Mouse (Mus musculus): ENCODE measurements around the gene Rnaset2a.
"Not testable (repeated sequence)": the region's sequence is repeated elsewhere in the genome, so short reads cannot be mapped to it uniquely, and the experiment has no call there.

Rnaset2a gene

GRCm38 (mm10) chr17:8147439-8148316, at the start of gene Rnaset2a, which contains the start of gene Gm49673:
TSS of gene Rnaset2a (minus strand) at chr17:8148097.
TSS of gene Gm49673 (minus strand) at chr17:8147788.
- DNase-seq (ENCODE audit: low spot score): peak; percentile 24

- no peak for DNase-seq (ENCODE audit: low spot score)
These were observed 49.8 kb upstream of the Rnaset2a start for GRCm38 (mm10) chr17:8197652-8198051.

DNA sequence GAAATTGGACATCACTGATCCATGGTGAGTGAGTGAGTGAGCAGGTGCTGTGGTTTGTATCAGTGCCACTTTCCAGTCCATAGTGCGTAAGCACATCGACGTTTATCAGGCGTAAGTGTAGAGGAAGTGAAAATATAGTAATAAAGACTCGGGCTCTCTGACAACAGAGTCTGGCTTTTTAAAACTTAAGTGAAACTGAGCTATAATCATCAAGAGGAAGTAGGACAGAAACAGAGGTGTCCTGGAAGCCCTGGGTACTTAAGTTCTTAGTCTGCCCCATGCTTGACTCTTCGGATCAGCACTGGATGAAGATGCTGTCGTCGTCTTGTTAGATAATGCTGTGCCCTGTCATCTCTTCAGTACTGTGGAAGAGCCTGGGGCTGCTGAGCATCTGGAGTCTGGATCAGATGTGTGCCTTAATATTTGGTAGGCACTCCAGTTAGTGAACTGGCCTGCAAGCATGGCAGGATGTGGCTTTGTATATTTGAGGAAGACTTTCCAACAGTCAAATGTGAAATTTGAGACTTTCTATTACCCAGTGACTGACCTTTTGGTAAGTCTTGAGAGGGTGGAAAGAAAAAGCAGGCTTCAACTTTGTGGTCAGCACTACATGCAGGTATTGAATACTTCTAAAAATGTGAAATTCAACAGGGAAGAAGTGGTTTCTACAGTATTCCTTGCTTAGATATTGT, 47.9 kb upstream of the Rnaset2a start:
- no peak for DNase-seq (ENCODE audit: low spot score)

GRCm38 (mm10) chr17:8193678-8194077, 45.8 kb upstream of the Rnaset2a start:
- DNase-seq (ENCODE audit: low spot score): no peak

DNA sequence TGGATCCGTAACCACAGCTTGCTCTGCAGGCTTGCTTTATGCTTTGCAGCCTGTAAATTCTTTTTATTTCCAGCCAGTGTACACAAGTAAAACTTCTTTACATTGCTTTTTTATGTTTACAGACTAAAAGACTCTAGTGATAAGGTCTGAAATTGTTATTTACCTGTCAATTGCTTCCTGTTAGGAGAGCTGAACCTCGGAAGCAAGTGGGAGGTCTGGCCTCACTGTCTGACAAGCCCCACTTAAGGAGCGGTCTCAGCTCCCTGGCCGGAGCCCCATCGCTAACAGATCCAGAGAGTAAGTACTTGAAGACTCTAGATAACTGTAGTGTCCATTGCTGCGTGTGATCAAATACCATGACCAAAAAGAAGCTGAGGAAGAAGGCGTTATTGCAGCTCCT, 36.3 kb upstream of the Rnaset2a start:
- DNase-seq (ENCODE audit: low spot score): no peak

DNA sequence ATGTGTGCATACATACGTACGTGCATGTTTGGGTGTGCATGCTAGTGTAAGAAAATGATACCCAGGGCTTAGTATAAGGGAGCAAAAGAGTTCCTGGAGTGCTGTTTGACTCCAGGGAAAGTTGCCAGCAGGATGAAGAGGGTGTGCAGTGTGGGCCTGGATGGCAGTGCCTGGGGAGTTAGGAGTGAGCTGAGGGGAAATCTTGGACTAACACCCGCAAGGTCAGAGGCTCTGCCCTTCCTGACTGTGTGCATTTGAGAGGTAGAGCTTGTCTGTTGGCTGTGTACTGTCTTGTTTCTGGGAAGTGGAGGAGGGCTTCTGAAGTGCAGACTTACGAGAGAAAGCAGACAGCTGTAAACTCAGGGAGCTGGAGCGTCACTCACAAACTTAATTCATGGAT, 35.9 kb upstream of the Rnaset2a start:
- DNase-seq (ENCODE audit: low spot score): no peak

GRCm38 (mm10) chr17:8177090-8177489, 29.2 kb upstream of the Rnaset2a start:
- no peak for DNase-seq (ENCODE audit: low spot score)

DNA sequence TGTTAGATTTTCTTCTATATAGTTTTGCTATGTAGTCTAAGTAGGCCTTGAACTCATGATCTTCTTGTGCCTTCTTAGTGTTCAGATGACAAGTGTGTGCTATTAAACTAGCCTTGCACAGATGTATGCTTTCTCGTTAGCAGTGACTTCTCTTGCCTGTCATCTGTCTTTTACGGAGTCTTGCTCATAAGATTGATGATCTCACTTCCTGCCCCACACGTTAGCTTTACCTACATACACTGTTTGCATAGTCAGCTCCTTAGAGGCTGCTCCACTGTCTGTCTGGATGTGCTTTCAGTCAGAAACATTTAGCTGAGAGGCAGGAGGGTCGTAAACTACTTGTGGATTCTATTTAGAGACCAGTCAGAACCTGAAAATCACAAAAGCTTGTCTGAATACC, 23.2 kb upstream of the Rnaset2a start:
- DNase-seq (ENCODE audit: low spot score): no peak

DNA sequence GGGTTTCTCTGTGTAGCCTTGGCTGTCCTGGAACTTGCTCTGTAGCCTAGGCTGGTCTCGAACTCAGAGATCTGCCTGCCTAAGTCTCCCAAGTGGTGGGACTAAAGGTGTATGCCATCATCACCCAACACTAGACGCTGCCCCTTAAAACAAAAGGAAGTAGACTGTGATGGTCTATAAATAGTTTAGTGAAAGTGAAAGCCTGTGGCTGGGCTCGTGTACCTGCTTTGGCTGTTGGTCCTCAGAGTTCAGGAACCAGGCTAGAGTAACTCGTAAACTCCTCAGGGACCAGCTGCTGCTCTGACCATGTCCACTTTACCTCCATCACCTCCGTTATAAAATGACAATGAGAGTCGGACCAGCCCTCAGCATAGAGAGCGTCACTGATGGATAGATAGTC, 22.4 kb upstream of the Rnaset2a start:
- no peak for DNase-seq (ENCODE audit: low spot score)

GRCm38 (mm10) chr17:8167436-8167835, 19.5 kb upstream of the Rnaset2a start:
- DNase-seq (ENCODE audit: low spot score): not testable (repeated sequence)

DNA sequence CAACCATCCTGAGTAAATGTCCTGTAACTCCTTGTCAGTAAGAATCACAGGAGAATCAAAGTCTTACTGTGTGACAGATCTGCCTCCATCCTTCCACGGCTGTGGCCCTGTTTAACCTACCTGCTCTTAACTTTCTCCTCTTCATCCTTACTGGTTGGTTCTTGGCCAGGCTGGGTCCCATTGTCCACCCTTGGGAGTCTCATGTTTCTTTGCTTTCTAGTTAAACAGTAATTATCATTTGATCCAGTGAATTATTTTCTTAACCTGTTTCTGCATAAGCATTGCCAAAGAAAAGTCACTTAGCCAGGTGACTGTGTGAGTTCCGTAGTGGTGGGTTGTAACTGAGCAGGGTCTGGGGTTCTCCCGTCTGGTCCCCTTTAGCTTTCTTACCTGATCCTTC, 18.6 kb upstream of the Rnaset2a start:
- not testable (repeated sequence) for DNase-seq (ENCODE audit: low spot score)

- DNase-seq (ENCODE audit: low spot score): not testable (repeated sequence)
These were observed 18.1 kb upstream of the Rnaset2a start for GRCm38 (mm10) chr17:8165977-8166376.

- DNase-seq (ENCODE audit: low spot score): not testable (repeated sequence)
These were observed 17.7 kb upstream of the Rnaset2a start for GRCm38 (mm10) chr17:8165608-8165945.

GRCm38 (mm10) chr17:8164701-8165607, 17.1 kb upstream of the Rnaset2a start, which contains the start of gene Fgfr1op:
TSS of gene Fgfr1op (plus strand) at chr17:8165501.
- peak; percentile 15 for DNase-seq (ENCODE audit: low spot score)

DNA sequence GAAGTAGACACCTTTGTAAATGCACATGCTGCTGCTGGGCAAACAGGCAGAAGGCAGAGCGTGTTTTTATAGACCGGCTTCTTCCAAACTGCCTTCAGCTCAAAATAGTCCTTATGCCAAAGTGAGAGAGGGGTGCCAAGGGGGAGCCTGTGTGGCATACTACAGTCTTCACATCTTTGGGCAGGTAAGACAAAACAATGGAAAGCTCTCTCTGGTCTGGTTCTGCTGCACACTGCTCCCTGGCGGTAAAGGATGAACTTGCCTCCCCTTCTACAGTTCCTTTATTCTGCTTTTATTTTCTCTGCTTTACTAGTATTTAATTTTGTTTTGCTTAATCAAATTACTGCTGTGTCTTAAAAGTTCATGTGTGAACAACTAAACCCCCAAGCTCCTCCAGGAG, 13.1 kb upstream of the Rnaset2a start:
- DNase-seq (ENCODE audit: low spot score): peak; percentile 53

- not testable (repeated sequence) for DNase-seq (ENCODE audit: low spot score)
These were observed 10.7 kb upstream of the Rnaset2a start for GRCm38 (mm10) chr17:8158627-8159026.

GRCm38 (mm10) chr17:8155982-8156381, 8.1 kb upstream of the Rnaset2a start:
- DNase-seq (ENCODE audit: low spot score): not testable (repeated sequence)

GRCm38 (mm10) chr17:8155010-8155409, 7.1 kb upstream of the Rnaset2a start:
- DNase-seq (ENCODE audit: low spot score): not testable (repeated sequence)

DNA sequence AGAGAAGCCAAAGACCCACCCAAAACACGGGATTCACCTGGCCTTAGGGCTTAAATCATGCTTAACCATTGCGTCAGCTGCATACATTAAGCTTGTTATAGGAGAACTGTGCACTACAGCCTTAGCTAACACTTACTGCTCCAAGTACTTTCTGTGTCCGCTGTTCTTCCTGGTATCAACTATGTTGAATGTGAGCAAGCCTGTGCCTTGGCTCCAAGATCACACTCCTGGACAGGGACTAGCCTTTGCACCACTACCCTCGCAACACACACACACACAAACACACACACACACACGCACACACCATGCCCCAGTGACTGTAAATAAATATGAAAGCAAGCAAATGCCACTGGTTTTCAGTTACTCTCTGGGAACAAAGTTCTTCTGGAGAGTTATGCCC, 966 bp downstream of the Rnaset2a start:
- DNase-seq (ENCODE audit: low spot score): not testable (repeated sequence)

- DNase-seq (ENCODE audit: low spot score): not testable (repeated sequence)
These were observed 3.9 kb downstream of the Rnaset2a start for GRCm38 (mm10) chr17:8143802-8144673.

DNA sequence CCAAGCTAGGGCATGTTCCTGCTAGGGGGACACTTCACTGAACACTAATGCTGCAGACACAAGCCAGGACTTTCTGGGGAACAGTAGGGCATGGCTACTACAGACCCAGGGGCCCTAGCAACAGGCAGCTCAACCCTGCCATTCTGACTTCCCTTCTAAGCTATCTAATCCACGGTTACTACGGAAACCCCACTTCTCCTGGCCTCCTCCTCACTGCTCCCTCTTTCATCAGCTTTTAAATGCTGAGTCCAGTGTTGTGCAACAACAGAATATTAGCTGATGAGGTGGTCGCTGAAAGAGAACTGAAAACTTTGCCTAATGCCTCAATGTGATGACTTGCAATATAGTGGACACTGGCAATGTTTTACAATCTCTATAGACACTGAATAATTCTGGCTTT, 7.7 kb downstream of the Rnaset2a start:
- DNase-seq (ENCODE audit: low spot score): not testable (repeated sequence)
